Mouse (Mus musculus) hindbrain, postnatal 0 days (tissue): Measurements from ENCODE around the gene Nop9. TPM values are rescaled to one million over a fixed set of nuclear protein-coding genes. Genes with fewer than 3 reads are reported as not detected.
A peak's percentile ranks its signal among the peaks of the same experiment; 100 is the strongest.

Experiments
- ATAC-seq: fragments of 200-750 bp; cut with Nextera tagmentation; 2 replicates; pipeline ENCODE4 v1.8.0; 2017; ENCODE audit warnings: mild to moderate bottlenecking, moderate TSS enrichment, moderate library complexity
- DNase-seq: peaks from one replicate; pipeline ENCODE4 v3.0.0-alpha.2; 2015; ENCODE audit warnings: low spot score
- H3K27ac ChIP-seq: fragments of 300-500 bp; sonication (generic); 2 replicates; pipeline ENCODE4 v1.5.1; 2014; ENCODE audit warnings: mild to moderate bottlenecking
- H3K27me3 ChIP-seq: fragments of 300-500 bp; sonication (generic); 2 replicates; pipeline ENCODE4 v1.6.1; 2014; ENCODE audit warnings: low read length, mixed read lengths; ENCODE audit not compliant: insufficient read depth
- H3K36me3 ChIP-seq: fragments of 300-500 bp; sonication (generic); 2 replicates; pipeline ENCODE4 v1.6.1; 2014; ENCODE audit warnings: low read length, mixed read lengths; ENCODE audit not compliant: insufficient read depth
- H3K4me1 ChIP-seq: fragments of 300-500 bp; sonication (generic); 2 replicates; pipeline ENCODE4 v1.6.1; 2014; ENCODE audit warnings: antibody characterized with exemption, low read length, mixed read lengths; ENCODE audit not compliant: insufficient read depth
- H3K4me2 ChIP-seq: fragments of 300-500 bp; sonication (generic); 2 replicates; pipeline ENCODE4 v1.6.1; 2014; ENCODE audit warnings: low read depth, mild to moderate bottlenecking, low read length, moderate library complexity, mixed read lengths
- H3K4me3 ChIP-seq: fragments of 300-500 bp; sonication (generic); 2 replicates; pipeline ENCODE4 v1.5.1; 2014; ENCODE audit warnings: low read length
- H3K9ac ChIP-seq: fragments of 300-500 bp; sonication (generic); replicated peaks from 2 replicates; pipeline ENCODE4 v1.6.1; 2014; ENCODE audit warnings: mild to moderate bottlenecking, low read length, moderate library complexity, mixed read lengths
- H3K9me3 ChIP-seq: fragments of 300-500 bp; sonication (generic); 2 replicates; pipeline ENCODE4 v1.6.1; 2016; ENCODE audit warnings: low read length, mixed read lengths
- CTCF ChIP-seq: IDR thresholded peaks from 2 replicates; pipeline ENCODE4 v1.5.1; 2016; ENCODE audit warnings: antibody characterized with exemption, control low read depth, low read depth
- WGBS: fragments of 180-500 bp; shearing (Covaris S2); extraction: QIAGEN DNeasy Blood & Tissue Kit; methylation state at CpG from one replicate; pipeline ENCODE4 v1.1.7; 2014; 5-methylcytosine and 5-hydroxymethylcytosine counted together
- polyA plus RNA-seq: library from polyadenylated mRNA; unstranded; fragments of >200 nt; fragmentation: Nextera tagmentation; extraction: Ambion mirVana; gene quantifications from 2 replicates; pipeline ENCODE4 v1.2.1, GENCODE M21; 2015
- total RNA-seq: library from RNA; depleted of rRNA; stranded (reverse); fragments of >200 nt; gene quantifications from 2 replicates; pipeline ENCODE4 v1.2.3, GENCODE M21; 2014; rRNA removed

Nop9 gene
- total RNA-seq (19.9 and 28.9 TPM in 2 replicates), polyA plus RNA-seq (23.0 and 23.5 TPM in 2 replicates)

- peaks cover 15% of the 10 kb centered on the region for H3K4me1 ChIP-seq
- DNase-seq (peak; percentile 90), ATAC-seq (peak; percentile 88)
- H3K9ac ChIP-seq, result peak within 1 kb of the TSS; percentile 71
- peak within 1 kb of the TSS; percentile 18 for H3K27ac ChIP-seq
- peaks cover 12% of the 10 kb centered on the region; the same call in 1 of the 2 replicates for H3K36me3 ChIP-seq
- H3K4me3 ChIP-seq, result peak within 1 kb of the TSS; percentile 76
- under 1% methylated on average over 48 of the region's 48 CpGs for WGBS
- no peak for TF ChIP-seq CTCF
- peak within 1 kb of the TSS; percentile 99 for H3K4me2 ChIP-seq
- no peaks in the 10 kb centered on the region for H3K27me3 ChIP-seq
- H3K9me3 ChIP-seq, result no peaks in the 10 kb centered on the region
These were observed at the start of gene Nop9, which contains the start of gene Dhrs1 for GRCm38 (mm10) chr14:55745180-55745860. Nop9 (plus strand) TSS chr14:55745693. Dhrs1 (minus strand) TSS chr14:55745690.

- Histone ChIP-seq H3K4me1 (no peaks in the 10 kb centered on the region), H3K4me2 (no peak overlapping the region), H3K9me3 (no peaks in the 10 kb centered on the region), H3K27me3 (no peaks in the 10 kb centered on the region), H3K9ac (no peak overlapping the region), H3K36me3 (no peaks in the 10 kb centered on the region), H3K4me3 (no peak overlapping the region), H3K27ac (no peak overlapping the region)
- WGBS, result 86% methylated on average over 4 of the region's 4 CpGs
- ATAC-seq (no peak), DNase-seq (no peak)
- TF ChIP-seq CTCF, result no peak
These were observed 48.3 kb upstream of the Nop9 start for GRCm38 (mm10) chr14:55697226-55697625.

DNA sequence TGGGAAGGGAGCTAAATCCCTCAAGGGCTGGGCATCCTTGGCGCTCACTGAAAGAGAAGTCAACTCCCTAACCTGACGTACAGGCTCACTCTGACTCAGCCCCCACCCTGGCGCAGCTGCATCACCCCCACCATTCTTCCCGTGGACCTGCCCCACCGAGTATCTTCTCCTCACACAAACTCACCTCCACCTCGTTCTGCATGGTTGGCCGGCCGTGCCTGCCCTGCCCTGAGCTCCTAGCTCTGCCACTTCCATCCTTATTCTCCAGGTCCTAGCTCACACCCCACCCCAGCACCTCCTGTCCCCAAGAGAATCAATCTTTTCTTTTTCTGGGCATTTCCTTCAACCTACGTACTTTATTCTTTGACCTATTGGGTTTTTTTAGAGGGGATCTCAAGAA is 44.4 kb upstream of the Nop9 start:
- no peaks in the 10 kb centered on the region for H3K9me3 ChIP-seq
- WGBS, result 64% methylated on average over 9 of the region's 9 CpGs
- no peak for ATAC-seq

GRCm38 (mm10) chr14:55702761-55703160 is 42.7 kb upstream of the Nop9 start:
- H3K36me3 ChIP-seq, result no peaks in the 10 kb centered on the region
- no peaks in the 10 kb centered on the region for H3K9me3 ChIP-seq
- no peak overlapping the region for H3K4me2 ChIP-seq
- H3K27ac ChIP-seq, result no peak overlapping the region
- H3K4me1 ChIP-seq, result no peaks in the 10 kb centered on the region
- 70% methylated on average over 6 of the region's 6 CpGs for WGBS
- DNase-seq (no peak), ATAC-seq (no peak)
- H3K9ac ChIP-seq, result no peak overlapping the region
- TF ChIP-seq CTCF, result no peak
- no peak overlapping the region for H3K4me3 ChIP-seq
- no peaks in the 10 kb centered on the region for H3K27me3 ChIP-seq

More for the DNA sequence above, 44.4 kb upstream of the Nop9 start:
- H3K4me3 ChIP-seq, result no peak overlapping the region
- no peak for DNase-seq
- TF ChIP-seq CTCF, result no peak
- no peak overlapping the region for H3K9ac ChIP-seq
- H3K36me3 ChIP-seq, result no peaks in the 10 kb centered on the region
- H3K27ac ChIP-seq, result no peak overlapping the region
- no peak overlapping the region for H3K4me2 ChIP-seq
- no peaks in the 10 kb centered on the region for H3K4me1 ChIP-seq
- no peaks in the 10 kb centered on the region for H3K27me3 ChIP-seq

DNA sequence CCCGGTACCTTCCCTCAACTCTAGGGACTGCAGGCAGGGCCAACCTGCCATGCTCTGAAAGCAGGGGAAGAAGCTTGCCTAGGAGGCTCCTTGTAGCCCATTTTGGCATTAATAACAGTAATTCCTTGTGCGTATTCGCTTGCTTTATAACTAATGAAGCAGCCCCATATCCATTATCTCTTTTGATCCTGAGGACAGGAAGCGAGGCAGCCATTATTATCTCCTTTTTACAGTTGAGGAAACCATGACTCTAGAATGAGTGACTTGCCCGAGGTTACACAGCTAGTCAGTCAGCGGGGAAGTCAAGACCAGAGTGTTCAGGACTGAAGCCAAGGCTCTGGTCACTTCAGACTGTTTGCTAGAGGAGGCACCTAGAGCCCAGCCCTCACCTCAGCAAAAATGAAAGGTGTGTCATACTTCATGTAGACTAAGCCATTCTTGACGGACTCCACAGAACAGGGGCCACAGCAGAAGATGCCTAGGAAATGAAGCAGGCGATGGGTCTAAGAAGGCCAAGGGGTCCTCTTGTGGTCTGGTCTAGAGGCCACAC is 39.4 kb upstream of the Nop9 start:
- DNase-seq (no peak), ATAC-seq (no peak)
- Histone ChIP-seq H3K9ac (no peak overlapping the region), H3K27me3 (no peaks in the 10 kb centered on the region), H3K4me1 (no peaks in the 10 kb centered on the region), H3K36me3 (no peaks in the 10 kb centered on the region), H3K9me3 (no peaks in the 10 kb centered on the region), H3K4me2 (no peak overlapping the region), H3K27ac (no peak overlapping the region), H3K4me3 (no peak overlapping the region)
- no peak for TF ChIP-seq CTCF
- 92% methylated on average over 8 of the region's 8 CpGs for WGBS

DNA sequence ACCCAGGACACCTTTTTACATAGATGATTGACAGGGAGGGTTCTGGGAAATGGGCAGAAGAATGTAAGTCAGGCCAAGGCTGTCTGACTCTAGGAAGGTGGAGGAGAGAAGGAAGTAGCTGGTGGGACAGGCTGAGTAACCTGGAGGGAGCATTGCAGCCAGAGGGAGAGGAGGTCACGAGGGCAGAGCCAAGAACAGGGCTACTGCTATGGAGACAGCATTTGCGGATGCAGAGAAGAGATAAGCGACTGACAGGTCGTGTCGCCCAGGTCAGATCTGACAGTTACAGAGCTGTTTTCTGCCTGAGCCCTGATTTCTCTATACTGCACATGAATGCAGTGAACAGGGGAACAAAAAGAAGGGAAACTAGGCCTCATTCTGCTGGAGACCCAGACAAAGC is 38.1 kb upstream of the Nop9 start:
- Histone ChIP-seq H3K36me3 (no peaks in the 10 kb centered on the region), H3K4me2 (no peak overlapping the region), H3K9ac (no peak overlapping the region), H3K27me3 (0 out of 2 replicates have a peak, but pooled peaks cover 1% of the 10 kb centered on the region), H3K27ac (no peak overlapping the region), H3K9me3 (no peaks in the 10 kb centered on the region), H3K4me1 (no peaks in the 10 kb centered on the region), H3K4me3 (no peak overlapping the region)
- ATAC-seq (no peak), DNase-seq (no peak)
- 82% methylated on average over 5 of the region's 5 CpGs for WGBS
- no peak for TF ChIP-seq CTCF

DNA sequence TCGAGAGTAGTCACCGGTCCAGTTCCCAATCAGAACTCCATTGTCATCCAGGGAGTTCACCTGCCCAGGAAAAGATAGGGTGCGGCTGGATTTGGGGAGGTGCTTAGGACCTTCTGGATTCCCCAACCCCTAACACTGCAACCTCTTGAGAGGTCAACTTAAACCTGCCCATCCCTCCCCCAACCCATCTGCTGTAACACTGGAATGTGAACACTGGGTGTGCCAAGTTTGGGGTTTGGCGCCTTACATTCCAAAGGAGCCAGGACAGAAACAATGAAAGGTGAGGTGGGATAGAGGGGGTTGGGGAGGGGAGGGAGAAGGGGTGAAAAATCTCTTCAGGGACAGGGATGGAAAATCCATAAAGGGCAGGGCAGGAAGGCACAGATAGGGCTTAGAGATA is 36.0 kb upstream of the Nop9 start:
- H3K9ac ChIP-seq, result no peak overlapping the region
- no peaks in the 10 kb centered on the region for H3K36me3 ChIP-seq
- DNase-seq (no peak), ATAC-seq (no peak)
- 0 out of 2 replicates have a peak, but pooled peaks cover 5% of the 10 kb centered on the region for H3K27me3 ChIP-seq
- no peaks in the 10 kb centered on the region; the same call in 1 of the 2 replicates for H3K4me1 ChIP-seq
- no peak for TF ChIP-seq CTCF
- 91% methylated on average over 4 of the region's 4 CpGs for WGBS
- H3K9me3 ChIP-seq, result no peaks in the 10 kb centered on the region
- no peak overlapping the region for H3K27ac ChIP-seq
- no peak overlapping the region for H3K4me2 ChIP-seq
- H3K4me3 ChIP-seq, result no peak overlapping the region
